ENCODE assay signal across 21 mouse cellular contexts in the genomic region with DNA sequence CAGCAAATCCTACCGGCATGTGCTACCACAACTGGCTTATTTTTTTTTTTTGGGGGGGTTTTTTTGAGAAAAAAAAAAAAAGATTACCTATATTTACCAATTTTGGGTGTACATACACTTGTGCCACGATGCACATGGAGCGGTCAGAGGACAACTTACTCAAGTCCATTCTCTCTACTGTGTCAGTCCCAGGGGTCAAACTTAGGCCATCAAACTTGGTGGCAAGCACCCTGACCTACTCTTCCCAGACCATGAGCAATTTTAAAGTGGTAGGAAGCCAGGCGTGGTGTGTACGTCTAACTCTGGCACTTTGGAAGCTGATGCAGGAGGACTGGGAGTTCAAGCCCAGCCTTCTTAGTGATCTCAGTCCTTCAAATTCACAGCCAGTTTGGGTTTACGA. TPM values are rescaled to one million over a fixed set of nuclear protein-coding genes. Genes with fewer than 3 reads are reported as not detected.
"Had no signal": no experiment of that assay in that cellular context is flagged by ENCODE, and none has a peak within 500 bp of the region (broad histone marks: within the 10 kb centered on the region; RNA-seq: fewer than 3 reads in every experiment).

No protein-coding gene starts in this region.

- H3K27me3 ChIP-seq: intestine, embryonic 15.5 days; limb, embryonic 13.5 days; lung, embryonic 15.5 days; megakaryocyte, embryonic 14.5 days; midbrain, embryonic 13.5 days; neural tube, embryonic 13.5 days had no signal

- H3K4me2 ChIP-seq: intestine, embryonic 15.5 days; limb, embryonic 13.5 days; lung, embryonic 15.5 days; midbrain, embryonic 13.5 days; neural tube, embryonic 13.5 days had no signal

- H3K27ac ChIP-seq: intestine, embryonic 15.5 days; limb, embryonic 10.5 days; limb, embryonic 13.5 days; lung, embryonic 15.5 days; midbrain, embryonic 10.5 days; midbrain, embryonic 13.5 days; neural tube, embryonic 13.5 days had no signal

- ATAC-seq: intestine, embryonic 15.5 days; midbrain, embryonic 13.5 days; midbrain, embryonic 16.5 days had no signal

- DNase-seq: kidney, postnatal 14 days; kidney, postnatal 4 days; lung, adult 18-20 months; lung, postnatal 10 days; lung, postnatal 36 days; retina, postnatal 1 day; thymus, adult 18-20 months; thymus, postnatal 36 days had no signal

- H3K9ac ChIP-seq: intestine, embryonic 15.5 days; limb, embryonic 13.5 days; lung, embryonic 15.5 days; midbrain, embryonic 13.5 days; neural tube, embryonic 13.5 days had no signal

- H3K4me1 ChIP-seq: intestine, embryonic 15.5 days; limb, embryonic 10.5 days; limb, embryonic 13.5 days; midbrain, embryonic 10.5 days had no signal

- H3K9me3 ChIP-seq: intestine, embryonic 15.5 days; limb, embryonic 10.5 days; limb, embryonic 13.5 days; lung, embryonic 15.5 days; megakaryocyte, embryonic 14.5 days; midbrain, embryonic 10.5 days; midbrain, embryonic 13.5 days; neural tube, embryonic 13.5 days had no signal

- H3K4me3 ChIP-seq: intestine, embryonic 15.5 days; limb, embryonic 10.5 days; limb, embryonic 13.5 days; lung, embryonic 15.5 days; megakaryocyte, embryonic 14.5 days; midbrain, embryonic 10.5 days; midbrain, embryonic 13.5 days; myocyte; neural tube, embryonic 13.5 days had no signal

RNA-seq across cellular contexts. Expression of a gene that starts 14.3 kb away (rescaled TPM):
- total RNA-seq: monocyte, adult 5-6 weeks had no signal
- polyA plus RNA-seq: intestine, embryonic 15.5 days; small intestine, adult 2 months; urinary bladder, adult 2 months had no signal
